Mouse (Mus musculus): ENCODE results near the gene Man1a.

DNA sequence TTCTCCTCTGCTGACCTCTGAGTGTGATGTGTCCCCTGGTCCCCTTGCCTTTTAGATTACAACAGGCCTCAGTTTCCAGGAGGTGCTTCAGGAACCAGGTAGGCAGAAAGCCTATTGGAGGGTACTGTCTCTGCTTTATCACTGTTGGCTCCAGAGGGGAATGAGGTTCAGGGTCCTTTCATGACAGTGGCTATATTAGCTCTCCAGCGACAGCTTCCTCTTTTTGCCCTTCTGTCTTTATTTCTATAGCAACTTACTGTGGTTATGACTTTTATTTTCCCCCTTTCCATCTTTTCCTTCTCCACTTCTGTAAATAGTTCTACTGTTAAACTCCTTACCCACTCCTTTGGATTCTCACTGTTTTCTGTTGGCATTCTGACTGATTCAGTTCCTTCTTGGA, 216.5 kb downstream of the Man1a start:
- TF ChIP-seq CTCF (IDR thresholded peaks at IDR 0.05; ENCODE audit: low read depth): no peak
- no peak for TF ChIP-seq EP300 (IDR thresholded peaks at IDR 0.05; ENCODE audit: low read depth)
